Mouse (Mus musculus): Measurements from ENCODE around the gene Cwc22.

Gene Cwc22

DNA sequence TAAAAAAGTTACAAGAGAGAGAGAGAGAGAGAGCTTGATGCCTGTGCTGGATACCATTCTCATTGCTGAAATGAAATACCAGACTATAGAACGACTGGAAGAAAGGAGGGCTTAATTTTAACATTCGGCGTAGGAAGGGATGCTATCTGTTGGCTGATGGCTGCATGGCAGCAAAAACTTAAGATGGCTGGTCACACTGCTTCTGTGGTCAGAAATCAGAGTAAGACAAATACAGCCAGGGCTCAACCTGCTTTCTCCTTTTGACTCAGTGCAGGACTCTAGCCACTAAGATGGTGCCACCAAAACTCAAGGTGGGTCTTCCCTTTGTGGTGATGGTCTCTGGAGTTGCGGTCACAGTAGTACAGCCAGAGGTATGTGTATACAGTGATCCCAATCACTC is 70.7 kb downstream of the Cwc22 start:
- DNase-seq (ENCODE audit: low read depth), result no peak

GRCm38 (mm10) chr2:77874678-77875077 is 71.5 kb downstream of the Cwc22 start:
- DNase-seq (ENCODE audit: low read depth), result no peak

DNA sequence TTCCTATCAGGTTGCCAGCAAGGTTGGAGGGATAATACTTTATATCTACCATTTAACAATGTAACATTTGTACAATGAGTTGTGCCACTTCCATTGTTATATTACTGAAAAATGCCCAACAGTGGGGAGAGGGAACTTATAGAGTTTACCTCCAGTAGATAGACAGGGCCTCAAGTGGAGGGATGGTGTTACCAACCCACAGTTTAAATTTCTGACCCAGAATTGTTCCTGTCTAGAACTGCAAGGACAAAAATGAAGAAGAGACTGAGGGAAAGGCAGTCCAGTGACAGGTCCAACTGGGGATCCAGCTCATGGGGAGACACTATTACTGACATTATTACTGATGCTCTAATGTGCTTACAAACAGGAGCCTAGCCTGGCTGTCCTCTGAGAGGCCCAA is 72.4 kb downstream of the Cwc22 start:
- no peak for DNase-seq (ENCODE audit: low read depth)

GRCm38 (mm10) chr2:77872676-77873075 is 73.5 kb downstream of the Cwc22 start:
- no peak for DNase-seq (ENCODE audit: low read depth)

DNA sequence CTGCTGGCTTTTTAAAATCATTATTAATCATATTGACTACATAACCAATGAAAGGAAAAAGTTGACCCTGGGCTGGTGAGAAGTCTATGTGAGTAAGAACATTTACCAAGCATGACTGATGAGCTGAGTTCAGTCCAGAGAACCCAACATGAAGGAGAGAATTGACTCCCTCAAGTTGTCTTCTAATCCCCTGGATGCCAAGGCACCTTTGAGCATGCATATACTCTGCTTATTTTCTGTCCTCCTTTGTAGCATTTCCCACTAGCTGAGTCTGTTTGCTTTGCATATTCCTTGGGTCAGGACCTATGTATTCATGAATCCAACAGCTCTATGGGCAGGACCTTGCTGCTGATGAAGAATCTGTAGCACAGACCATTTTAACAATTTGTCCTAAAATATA is 75.0 kb downstream of the Cwc22 start:
- DNase-seq (ENCODE audit: low read depth), result no peak

- no peak for DNase-seq (ENCODE audit: low read depth)
Observed at GRCm38 (mm10) chr2:77869729-77870280, 76.4 kb downstream of the Cwc22 start.

- no peak for DNase-seq (ENCODE audit: low read depth)
Observed at GRCm38 (mm10) chr2:77863934-77864333, 82.2 kb downstream of the Cwc22 start.

DNA sequence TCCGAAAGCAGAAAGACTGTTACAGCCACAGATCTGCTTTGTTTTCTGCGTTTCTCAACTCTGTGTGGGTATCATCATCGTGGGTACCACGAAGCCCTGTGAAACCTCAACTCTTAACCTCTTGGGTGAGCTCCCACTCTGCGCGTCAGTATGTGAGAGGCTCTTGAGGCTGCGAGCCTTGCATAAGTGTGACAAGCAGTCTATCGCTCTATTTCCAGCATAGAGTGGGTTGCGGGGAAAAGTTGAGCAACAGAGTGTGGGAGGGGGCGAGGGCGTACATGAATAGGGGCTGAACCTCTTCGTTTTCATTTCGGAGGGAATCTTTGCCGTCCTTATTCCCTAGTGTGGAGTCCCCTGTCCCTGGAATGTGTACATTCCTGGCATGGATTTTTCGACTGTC is 82.7 kb downstream of the Cwc22 start:
- DNase-seq (ENCODE audit: low read depth), result no peak

- DNase-seq (ENCODE audit: low read depth), result no peak
Observed at GRCm38 (mm10) chr2:77841464-77841863, 104.7 kb downstream of the Cwc22 start.

- no peak for DNase-seq (ENCODE audit: low read depth)
Observed at GRCm38 (mm10) chr2:77839587-77839986, 106.6 kb downstream of the Cwc22 start.

DNA sequence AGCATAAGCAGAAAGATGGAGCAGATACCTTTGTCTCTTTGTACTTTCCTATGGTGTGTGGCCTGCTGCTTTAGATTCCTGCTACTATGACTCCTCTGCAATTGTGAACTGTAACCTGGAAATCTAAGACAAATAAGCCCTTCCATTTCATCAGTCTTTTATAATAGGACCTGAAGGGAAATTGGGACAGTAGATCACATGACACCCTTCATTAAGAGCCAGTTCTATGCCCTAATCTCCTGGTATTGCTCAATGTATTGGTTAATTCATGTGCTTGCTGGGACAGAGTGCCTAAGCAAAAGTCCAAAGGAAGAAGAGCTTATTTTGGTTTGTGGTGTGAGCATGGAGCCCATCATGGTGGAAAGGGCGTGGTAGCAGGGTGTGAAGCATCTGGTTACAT is 107.5 kb downstream of the Cwc22 start:
- no peak for DNase-seq (ENCODE audit: low read depth)

GRCm38 (mm10) chr2:77835781-77836180 is 110.4 kb downstream of the Cwc22 start:
- no peak for DNase-seq (ENCODE audit: low read depth)

All from c-Kit-positive CD71-negative TER-119-negative erythroid progenitor cells, embryonic 14.5 days (primary cell).